Mouse (Mus musculus): ENCODE results near the gene Mgat1. TPM values are rescaled to one million over a fixed set of nuclear protein-coding genes. Genes with fewer than 3 reads are reported as not detected.

Mgat1 gene
- total RNA-seq, 1 experiment from 2014 or later = 50.9 TPM

GRCm38 (mm10) chr11:49235459-49236207, 8.4 kb upstream of the Mgat1 start:
- peak in 1 of 2 experiments; percentile 46; a peak in 1 of 4 replicates for ATAC-seq (replicated peaks in 1 of 2; ENCODE audit: insufficient read depth in 1 of 2, low FRiP score in 2 of 2, low TSS enrichment in 1 of 2, low read depth in 1 of 2, poor library complexity in 2 of 2, severe bottlenecking in 2 of 2)

GRCm38 (mm10) chr11:49236891-49237290, 7.1 kb upstream of the Mgat1 start:
- ATAC-seq (replicated peaks in 1 of 2; ENCODE audit: insufficient read depth in 1 of 2, low FRiP score in 2 of 2, low TSS enrichment in 1 of 2, low read depth in 1 of 2, poor library complexity in 2 of 2, severe bottlenecking in 2 of 2) = no peak

- peak; percentile 23 to 38; a peak in 2 of 4 replicates for ATAC-seq (replicated peaks in 1 of 2; ENCODE audit: insufficient read depth in 1 of 2, low FRiP score in 2 of 2, low TSS enrichment in 1 of 2, low read depth in 1 of 2, poor library complexity in 2 of 2, severe bottlenecking in 2 of 2)
Measured at GRCm38 (mm10) chr11:49237532-49237931, 6.5 kb upstream of the Mgat1 start.

DNA sequence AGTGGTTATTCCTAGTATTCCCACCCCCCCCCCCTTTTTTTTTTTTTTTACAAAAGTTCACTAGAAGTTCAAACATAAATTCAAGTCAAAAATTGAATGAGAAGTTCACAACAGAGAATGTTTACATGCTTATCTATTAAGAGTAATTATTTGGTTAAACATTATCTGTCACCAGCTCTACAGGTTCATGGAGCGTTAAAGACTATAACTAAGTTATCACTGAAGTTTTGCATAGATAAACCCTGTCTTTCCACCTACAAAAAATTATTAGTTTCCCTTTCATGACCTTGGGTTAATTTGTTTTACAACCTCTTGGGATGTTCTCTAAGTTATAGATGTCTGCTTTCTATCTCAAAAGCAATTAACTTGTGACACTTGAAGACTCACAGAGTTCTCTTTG, 3.7 kb upstream of the Mgat1 start:
- no peak for ATAC-seq (replicated peaks in 1 of 2; ENCODE audit: insufficient read depth in 1 of 2, low FRiP score in 2 of 2, low TSS enrichment in 1 of 2, low read depth in 1 of 2, poor library complexity in 2 of 2, severe bottlenecking in 2 of 2)

GRCm38 (mm10) chr11:49240874-49241273, 3.1 kb upstream of the Mgat1 start:
- no peak for ATAC-seq (replicated peaks in 1 of 2; ENCODE audit: insufficient read depth in 1 of 2, low FRiP score in 2 of 2, low TSS enrichment in 1 of 2, low read depth in 1 of 2, poor library complexity in 2 of 2, severe bottlenecking in 2 of 2)

GRCm38 (mm10) chr11:49241471-49241870, 2.5 kb upstream of the Mgat1 start:
- ATAC-seq (replicated peaks in 1 of 2; ENCODE audit: insufficient read depth in 1 of 2, low FRiP score in 2 of 2, low TSS enrichment in 1 of 2, low read depth in 1 of 2, poor library complexity in 2 of 2, severe bottlenecking in 2 of 2) = peak; percentile 59 to 67

DNA sequence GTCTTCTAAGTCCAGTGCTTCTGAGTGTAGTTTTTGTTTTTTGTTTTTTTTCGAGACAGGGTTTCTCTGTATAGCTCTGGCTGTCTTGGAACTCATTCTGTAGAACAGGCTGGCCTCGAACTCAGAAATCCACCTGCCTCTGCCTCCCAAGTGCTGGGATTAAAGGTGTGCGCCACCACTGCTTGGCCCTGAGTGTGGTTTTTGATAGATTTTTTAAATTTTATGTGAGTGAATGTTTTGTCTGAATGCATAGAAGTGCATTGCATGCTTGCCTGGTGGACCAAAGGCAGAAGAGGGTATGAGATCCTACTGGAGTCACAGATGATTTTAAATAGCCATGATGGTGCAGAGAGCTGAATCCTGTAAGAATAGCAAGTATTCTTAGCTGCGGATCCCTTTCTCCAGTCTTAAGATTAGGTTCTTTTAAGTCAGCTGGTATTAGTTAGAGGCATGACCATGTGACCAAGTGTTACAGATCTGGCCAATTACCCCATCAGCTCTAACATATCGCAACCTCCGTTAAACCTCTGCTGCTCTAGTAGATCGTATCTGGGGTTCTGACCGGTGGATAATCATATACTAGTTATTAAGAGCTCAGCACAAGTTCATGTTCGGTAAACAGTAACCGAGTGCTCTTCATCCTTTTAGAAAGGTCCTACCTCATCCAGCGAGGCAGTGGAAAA, 906 bp upstream of the Mgat1 start:
- ATAC-seq (replicated peaks in 1 of 2; ENCODE audit: insufficient read depth in 1 of 2, low FRiP score in 2 of 2, low TSS enrichment in 1 of 2, low read depth in 1 of 2, poor library complexity in 2 of 2, severe bottlenecking in 2 of 2) = no peak; a peak in 1 of 4 replicates

DNA sequence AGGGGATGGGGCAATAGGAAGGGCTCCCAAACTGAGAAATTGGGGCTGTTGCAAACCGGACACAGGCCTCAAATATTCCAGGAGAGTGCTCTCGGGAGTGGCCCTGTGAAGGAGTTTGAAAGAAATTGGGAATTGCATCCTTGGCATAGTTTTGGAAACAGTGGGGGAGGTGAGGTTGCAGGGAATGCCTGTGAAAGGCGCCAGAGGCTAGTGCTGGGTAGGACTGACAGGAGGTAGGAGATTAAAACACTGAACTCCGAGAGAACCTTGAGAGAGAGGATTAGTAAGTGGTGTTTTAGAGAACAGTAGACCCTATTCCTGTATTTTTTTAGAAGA, 572 bp downstream of the Mgat1 start:
- ATAC-seq (replicated peaks in 1 of 2; ENCODE audit: insufficient read depth in 1 of 2, low FRiP score in 2 of 2, low TSS enrichment in 1 of 2, low read depth in 1 of 2, poor library complexity in 2 of 2, severe bottlenecking in 2 of 2) = no peak

DNA sequence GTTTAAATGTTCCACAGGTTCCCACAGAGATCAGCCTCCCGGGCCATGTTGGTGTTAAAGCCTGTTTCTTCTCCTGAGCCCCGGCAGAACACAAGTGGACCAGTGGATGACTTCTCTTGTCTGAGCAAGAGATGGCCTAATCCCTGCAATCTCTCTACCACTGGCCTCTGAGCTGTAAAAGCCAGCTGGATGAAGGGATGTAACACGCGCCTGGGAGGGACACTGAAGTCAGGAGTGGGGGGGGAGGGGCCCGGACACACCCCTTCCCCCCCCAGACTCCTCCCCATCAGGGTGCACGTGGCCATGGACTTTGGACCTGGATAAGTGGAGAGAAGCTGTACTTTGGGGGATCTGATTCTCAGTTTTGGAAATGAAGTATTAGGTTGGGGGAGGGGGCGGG, 1.2 kb downstream of the Mgat1 start:
- no peak for ATAC-seq (replicated peaks in 1 of 2; ENCODE audit: insufficient read depth in 1 of 2, low FRiP score in 2 of 2, low TSS enrichment in 1 of 2, low read depth in 1 of 2, poor library complexity in 2 of 2, severe bottlenecking in 2 of 2)

- no peak for ATAC-seq (replicated peaks in 1 of 2; ENCODE audit: insufficient read depth in 1 of 2, low FRiP score in 2 of 2, low TSS enrichment in 1 of 2, low read depth in 1 of 2, poor library complexity in 2 of 2, severe bottlenecking in 2 of 2)
Measured at GRCm38 (mm10) chr11:49245634-49246415, 1.8 kb downstream of the Mgat1 start.

DNA sequence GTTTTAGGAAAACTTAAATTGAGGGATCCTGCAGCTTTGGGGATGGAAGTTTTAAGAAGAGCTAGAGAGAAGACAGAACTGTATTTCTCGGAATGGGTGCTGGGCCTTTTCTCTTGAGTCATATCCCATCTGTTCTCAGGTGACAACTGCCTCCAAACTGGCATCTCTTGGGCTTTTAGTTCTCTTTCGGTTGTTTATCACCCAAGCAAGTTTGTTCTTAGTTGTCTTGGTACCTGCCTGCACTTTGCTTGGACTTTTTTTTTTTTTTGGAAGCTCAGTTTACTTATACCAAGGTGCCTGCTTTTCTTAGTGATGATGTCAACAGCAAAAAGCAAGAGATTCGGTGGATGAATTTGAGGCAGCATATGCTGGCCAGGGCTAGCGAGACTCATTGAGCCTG, 2.5 kb downstream of the Mgat1 start:
- ATAC-seq (replicated peaks in 1 of 2; ENCODE audit: insufficient read depth in 1 of 2, low FRiP score in 2 of 2, low TSS enrichment in 1 of 2, low read depth in 1 of 2, poor library complexity in 2 of 2, severe bottlenecking in 2 of 2) = no peak

DNA sequence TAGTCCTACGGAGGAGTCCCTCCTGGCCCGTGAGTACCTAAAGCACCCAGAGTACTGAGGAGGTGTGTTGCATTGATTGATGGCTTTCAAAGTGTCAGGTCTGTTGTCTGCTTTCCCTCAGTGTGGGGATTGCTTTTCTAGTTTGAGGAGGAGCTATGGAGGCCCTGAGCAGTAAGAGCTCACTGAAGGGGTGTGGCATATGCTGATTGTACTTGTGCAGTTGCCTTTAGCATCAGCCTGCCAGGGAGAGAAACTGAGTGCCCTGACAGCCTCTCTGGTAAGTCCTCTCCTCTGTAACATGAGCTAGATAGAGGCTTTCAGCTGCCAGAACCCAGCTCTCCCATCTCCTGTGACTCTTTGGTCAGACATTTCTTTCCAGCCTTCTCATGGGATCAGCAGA, 3.3 kb downstream of the Mgat1 start:
- no peak for ATAC-seq (replicated peaks in 1 of 2; ENCODE audit: insufficient read depth in 1 of 2, low FRiP score in 2 of 2, low TSS enrichment in 1 of 2, low read depth in 1 of 2, poor library complexity in 2 of 2, severe bottlenecking in 2 of 2)

- no peak for ATAC-seq (replicated peaks in 1 of 2; ENCODE audit: insufficient read depth in 1 of 2, low FRiP score in 2 of 2, low TSS enrichment in 1 of 2, low read depth in 1 of 2, poor library complexity in 2 of 2, severe bottlenecking in 2 of 2)
Measured at GRCm38 (mm10) chr11:49248226-49248973, 4.4 kb downstream of the Mgat1 start.

GRCm38 (mm10) chr11:49248974-49249700, 5.1 kb downstream of the Mgat1 start:
- ATAC-seq (replicated peaks in 1 of 2; ENCODE audit: insufficient read depth in 1 of 2, low FRiP score in 2 of 2, low TSS enrichment in 1 of 2, low read depth in 1 of 2, poor library complexity in 2 of 2, severe bottlenecking in 2 of 2) = no peak

- ATAC-seq (replicated peaks in 1 of 2; ENCODE audit: insufficient read depth in 1 of 2, low FRiP score in 2 of 2, low TSS enrichment in 1 of 2, low read depth in 1 of 2, poor library complexity in 2 of 2, severe bottlenecking in 2 of 2) = peak; percentile 52 to 65
Measured at GRCm38 (mm10) chr11:49249811-49250421, 5.9 kb downstream of the Mgat1 start.

DNA sequence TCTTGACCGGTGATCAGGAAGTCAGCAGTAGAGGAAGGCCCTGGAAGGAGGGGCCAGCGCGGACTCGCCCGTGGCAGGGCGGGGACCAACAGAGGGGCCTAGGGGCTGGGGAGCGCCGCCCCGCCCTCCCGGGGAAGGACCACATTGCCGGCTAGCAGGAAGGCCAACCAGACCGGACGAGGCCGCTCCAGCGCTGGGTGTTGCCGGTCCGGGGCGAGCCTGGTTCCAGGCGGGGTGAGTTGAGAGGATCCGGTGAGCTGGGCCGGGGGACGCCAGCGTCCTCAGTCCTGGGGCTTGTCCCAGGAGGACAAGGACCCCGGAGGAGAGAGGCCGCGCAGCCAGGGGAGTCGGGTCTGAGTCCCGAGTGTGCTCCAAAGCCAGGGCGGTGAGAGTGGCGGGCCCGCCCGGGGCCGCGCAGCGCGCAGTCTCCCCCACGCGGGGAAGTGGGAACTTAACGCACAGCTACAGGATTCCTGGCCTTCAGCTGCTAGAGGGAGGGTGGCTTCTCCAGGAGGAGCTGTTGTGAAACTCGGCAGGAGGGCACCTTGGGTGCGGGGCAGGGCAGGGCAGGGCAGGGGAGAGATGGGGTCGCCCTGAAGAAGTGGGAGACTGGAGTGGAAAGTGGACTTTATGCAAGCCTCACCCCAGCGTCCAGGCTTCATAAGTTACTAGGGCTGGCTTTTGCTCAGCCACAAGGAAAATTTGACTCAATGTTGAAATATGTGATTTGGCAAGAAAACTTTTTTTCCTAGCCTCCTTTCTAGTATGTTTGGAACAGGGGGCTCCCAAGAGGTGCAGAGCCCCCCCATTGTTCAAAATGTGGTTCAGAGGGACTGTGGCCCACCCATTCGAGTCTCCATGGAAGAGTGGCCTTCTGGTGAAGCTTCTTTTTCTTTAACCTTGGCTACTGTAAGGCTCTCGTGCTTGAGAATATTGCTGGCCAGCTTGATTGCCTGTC, 6.7 kb downstream of the Mgat1 start:
- ATAC-seq (replicated peaks in 1 of 2; ENCODE audit: insufficient read depth in 1 of 2, low FRiP score in 2 of 2, low TSS enrichment in 1 of 2, low read depth in 1 of 2, poor library complexity in 2 of 2, severe bottlenecking in 2 of 2) = peak; percentile 67 to 76

Measured in hematopoietic stem cell, adult 5-6 weeks (primary cell).